Comparison of ENCODE assay signal across 38 mouse cellular contexts in the genomic region with DNA sequence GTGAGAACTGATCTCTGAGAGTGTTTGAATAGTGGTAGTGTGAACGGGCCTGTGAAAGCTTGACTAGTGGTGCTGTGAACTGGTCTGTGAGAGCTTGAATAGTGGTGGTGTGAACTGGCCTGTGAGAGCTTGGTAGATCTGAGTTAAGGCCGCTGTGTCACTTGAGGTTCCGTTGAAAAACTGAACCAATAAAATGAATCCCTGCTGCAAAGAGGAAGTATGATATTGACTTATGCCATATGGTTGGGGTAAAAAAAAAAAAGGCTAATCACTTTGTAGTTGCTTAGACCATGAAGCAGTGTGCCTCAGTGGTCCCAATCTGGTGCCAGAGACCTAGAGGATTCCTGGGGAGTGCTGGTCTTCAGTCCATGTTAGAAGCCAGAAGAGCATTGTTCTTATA. TPM values are rescaled to one million over a fixed set of nuclear protein-coding genes. Genes with fewer than 3 reads are reported as not detected.
"Had no signal": no experiment of that assay in that cellular context is flagged by ENCODE, and none has a peak within 500 bp of the region (broad histone marks: within the 10 kb centered on the region; RNA-seq: fewer than 3 reads in every experiment).

No protein-coding gene starts in this region.

- H3K36me3 ChIP-seq: limb, embryonic 10.5 days; limb, embryonic 12.5 days; limb, embryonic 13.5 days; limb, embryonic 15.5 days; liver, embryonic 12.5 days; liver, embryonic 13.5 days; liver, embryonic 15.5 days; lung, embryonic 15.5 days; midbrain, embryonic 10.5 days; midbrain, embryonic 12.5 days; midbrain, embryonic 13.5 days; midbrain, embryonic 15.5 days; neural tube, embryonic 12.5 days had no signal

- H3K4me1 ChIP-seq: liver, embryonic 15.5 days had no signal

- H3K9ac ChIP-seq: limb, embryonic 12.5 days; limb, embryonic 13.5 days; limb, embryonic 15.5 days; liver, embryonic 12.5 days; liver, embryonic 13.5 days; liver, embryonic 14.5 days; liver, embryonic 15.5 days; liver, postnatal 0 days; lung, embryonic 14.5 days; lung, embryonic 15.5 days; midbrain, embryonic 12.5 days; midbrain, embryonic 13.5 days; midbrain, embryonic 15.5 days; neural tube, embryonic 12.5 days had no signal

- H3K9me3 ChIP-seq: limb, embryonic 15.5 days; lung, embryonic 15.5 days; midbrain, embryonic 12.5 days; midbrain, embryonic 13.5 days; midbrain, embryonic 15.5 days had no signal

- H3K27me3 ChIP-seq: midbrain, embryonic 15.5 days had no signal

- ATAC-seq: liver, embryonic 12.5 days; liver, postnatal 0 days; lung, postnatal 0 days; midbrain, embryonic 13.5 days; midbrain, embryonic 15.5 days; midbrain, embryonic 16.5 days had no signal

- DNase-seq: left cerebral cortex, postnatal 4 days; liver; liver, embryonic 13.5 days; liver, postnatal 0 days; lung, adult 18-20 months; lung, adult 2 months; lung, embryonic 14.5 days; lung, postnatal 10 days; lung, postnatal 14 days; lung, postnatal 36 days; lung, postnatal 4 days; midbrain, embryonic 14.5 days had no signal

- H3K4me3 ChIP-seq: limb, embryonic 10.5 days; limb, embryonic 12.5 days; limb, embryonic 13.5 days; limb, embryonic 15.5 days; liver, embryonic 12.5 days; liver, embryonic 13.5 days; liver, embryonic 15.5 days; lung, embryonic 15.5 days; megakaryocyte, embryonic 14.5 days; midbrain, embryonic 10.5 days; midbrain, embryonic 12.5 days; midbrain, embryonic 13.5 days; midbrain, embryonic 15.5 days; myocyte; neural tube, embryonic 12.5 days had no signal

- H3K4me2 ChIP-seq: limb, embryonic 12.5 days; limb, embryonic 13.5 days; limb, embryonic 15.5 days; liver, embryonic 11.5 days; liver, embryonic 12.5 days; liver, embryonic 13.5 days; liver, embryonic 15.5 days; lung, embryonic 14.5 days; lung, embryonic 15.5 days; midbrain, embryonic 11.5 days; midbrain, embryonic 12.5 days; midbrain, embryonic 13.5 days; midbrain, embryonic 15.5 days; neural tube, embryonic 12.5 days had no signal

- H3K27ac ChIP-seq: limb, embryonic 10.5 days; limb, embryonic 12.5 days; limb, embryonic 13.5 days; limb, embryonic 15.5 days; liver, embryonic 12.5 days; liver, embryonic 13.5 days; liver, embryonic 14.5 days; liver, embryonic 15.5 days; lung, embryonic 15.5 days; macrophage; midbrain, embryonic 10.5 days; midbrain, embryonic 12.5 days; midbrain, embryonic 13.5 days; midbrain, embryonic 15.5 days; neural tube, embryonic 12.5 days had no signal

RNA-seq across cellular contexts. Expression of a gene that starts 2.0 kb away (rescaled TPM):
- total RNA-seq: megakaryocyte-erythroid progenitor cell, adult 5-6 weeks; monocyte, adult 5-6 weeks had no signal
- polyA plus RNA-seq: macrophage had no signal

RNA-seq across cellular contexts. Expression of a gene that starts 30.0 kb away (rescaled TPM):
- total RNA-seq: left cerebral cortex, postnatal 14 days; left cerebral cortex, postnatal 25 days; liver, adult 2 months; megakaryocyte-erythroid progenitor cell, adult 5-6 weeks; monocyte, adult 5-6 weeks had no signal
- polyA plus RNA-seq: liver, adult 2 months; liver, embryonic 15.5 days; liver, embryonic 16.5 days; liver, postnatal 0 days; macrophage had no signal
